Mouse (Mus musculus) forebrain, postnatal 0 days (tissue): ENCODE measurements at regions not wholly inside any gene's neighbourhood (a gene's known extent, or its start where the extent isn't known, plus 50 kb on each side); places are given as distances from the start of the nearest gene placed in this dataset.
A peak's percentile ranks its signal among the peaks of the same experiment; 100 is the strongest.

ENCODE experiments used
- ATAC-seq: fragments of 200-750 bp; cut with Nextera tagmentation; 2 replicates; pipeline ENCODE4 v1.8.0; 2017; ENCODE audit warnings: mild to moderate bottlenecking, moderate library complexity
- DNase-seq: peaks from one replicate; pipeline ENCODE4 v3.0.0-alpha.2; 2015
- H3K27ac ChIP-seq: fragments of 300-500 bp; sonication (generic); 2 replicates; pipeline ENCODE4 v1.5.1; 2014; ENCODE audit warnings: low read depth, mild to moderate bottlenecking, antibody characterized with exemption, low read length, moderate library complexity, mixed read lengths
- H3K27me3 ChIP-seq: fragments of 300-500 bp; sonication (generic); 2 replicates; pipeline ENCODE4 v1.6.1; 2014; ENCODE audit warnings: mild to moderate bottlenecking, low read length, mixed read lengths; ENCODE audit not compliant: insufficient read depth
- H3K36me3 ChIP-seq: fragments of 300-500 bp; sonication (generic); 2 replicates; pipeline ENCODE4 v1.6.1; 2014; ENCODE audit warnings: mild to moderate bottlenecking, moderate library complexity; ENCODE audit not compliant: insufficient read depth
- H3K4me1 ChIP-seq: fragments of 300-500 bp; sonication (generic); 2 replicates; pipeline ENCODE4 v1.6.1; 2014; ENCODE audit warnings: antibody characterized with exemption; ENCODE audit not compliant: insufficient read depth
- H3K4me2 ChIP-seq: fragments of 300-500 bp; sonication (generic); 2 replicates; pipeline ENCODE4 v1.6.1; 2014; ENCODE audit warnings: low read depth, mild to moderate bottlenecking, moderate library complexity
- H3K4me3 ChIP-seq: fragments of 300-500 bp; sonication (generic); 2 replicates; pipeline ENCODE4 v1.5.1; 2014; ENCODE audit warnings: low read depth, low read length, mixed read lengths
- H3K9ac ChIP-seq: fragments of 300-500 bp; sonication (generic); 2 replicates; pipeline ENCODE4 v1.6.1; 2014; ENCODE audit warnings: mild to moderate bottlenecking
- H3K9me3 ChIP-seq: fragments of 300-500 bp; sonication (generic); 2 replicates; pipeline ENCODE4 v1.6.1; 2016; ENCODE audit warnings: low read length
- CTCF ChIP-seq: sonication (generic); IDR thresholded peaks from 2 replicates; pipeline ENCODE4 v1.5.1; 2016; ENCODE audit warnings: antibody characterized with exemption, control low read depth, low read depth
- WGBS: fragments of 180-500 bp; shearing (Covaris S2); extraction: QIAGEN DNeasy Blood & Tissue Kit; methylation state at CpG from one replicate; pipeline ENCODE4 v1.1.7; 2014; 5-methylcytosine and 5-hydroxymethylcytosine counted together

GRCm38 (mm10) chr3:83416536-83416935 is 288.8 kb downstream of the Dchs2 start:
- no peaks in the 10 kb centered on the region for H3K36me3 ChIP-seq
- H3K27ac ChIP-seq, result no peak overlapping the region
- no peaks in the 10 kb centered on the region for H3K4me1 ChIP-seq
- H3K9me3 ChIP-seq, result no peaks in the 10 kb centered on the region
- no peak overlapping the region for H3K9ac ChIP-seq
- no peaks in the 10 kb centered on the region for H3K27me3 ChIP-seq
- peak; percentile 48 for TF ChIP-seq CTCF
- no peak overlapping the region for H3K4me3 ChIP-seq
- no peak overlapping the region for H3K4me2 ChIP-seq
- ATAC-seq, result no peak
- DNase-seq, result no peak

DNA sequence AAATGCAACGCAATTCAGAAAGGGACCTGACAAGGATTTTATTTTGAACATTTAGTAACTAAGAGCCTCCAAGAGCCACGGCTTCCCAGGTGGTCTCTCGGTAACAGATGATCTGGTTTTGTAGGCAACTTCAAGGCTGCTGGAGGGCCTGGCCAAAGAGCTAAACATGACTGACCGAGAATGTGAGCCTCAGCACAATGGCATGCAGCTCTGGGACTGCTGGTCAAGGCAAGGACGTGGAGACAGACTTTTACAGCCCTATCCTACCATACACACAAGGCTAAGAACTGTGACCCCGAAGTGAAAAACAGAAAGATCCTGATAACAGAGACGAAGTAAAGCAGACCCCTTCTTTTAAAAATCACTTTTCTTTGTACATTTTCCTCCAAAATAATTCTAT is 296.5 kb downstream of the Dchs2 start:
- ATAC-seq (no peak), DNase-seq (no peak)
- 68% methylated on average over 7 of the region's 7 CpGs for WGBS
- H3K4me3 ChIP-seq, result no peak overlapping the region
- TF ChIP-seq CTCF, result no peak
- no peaks in the 10 kb centered on the region for H3K9me3 ChIP-seq
- H3K27ac ChIP-seq, result no peak overlapping the region
- no peak overlapping the region for H3K9ac ChIP-seq
- H3K4me1 ChIP-seq, result no peaks in the 10 kb centered on the region
- H3K36me3 ChIP-seq, result no peaks in the 10 kb centered on the region
- H3K4me2 ChIP-seq, result no peak overlapping the region
- no peaks in the 10 kb centered on the region for H3K27me3 ChIP-seq

DNA sequence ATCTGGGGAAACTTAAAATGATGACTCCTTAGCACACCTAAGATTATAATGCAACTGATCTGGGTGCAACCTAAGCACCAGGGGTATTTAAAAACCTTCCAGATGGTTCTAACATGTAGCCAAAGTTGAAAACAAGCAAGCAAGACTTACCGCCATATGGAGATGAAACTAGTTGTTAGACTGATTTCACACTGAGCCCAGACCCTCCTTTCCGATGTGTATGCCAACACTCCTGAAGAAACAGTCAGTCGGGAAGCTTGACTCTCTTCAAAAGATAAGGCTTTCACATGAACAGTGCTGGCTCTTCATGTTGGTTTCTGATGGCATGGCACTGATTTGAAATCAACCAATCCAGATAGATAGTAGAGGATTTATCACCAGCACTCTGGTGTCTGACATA is 301.6 kb downstream of the Dchs2 start:
- Histone ChIP-seq H3K4me3 (no peak overlapping the region), H3K9ac (no peak overlapping the region), H3K27me3 (no peaks in the 10 kb centered on the region), H3K4me1 (no peaks in the 10 kb centered on the region), H3K4me2 (no peak overlapping the region), H3K27ac (no peak overlapping the region), H3K36me3 (no peaks in the 10 kb centered on the region), H3K9me3 (no peaks in the 10 kb centered on the region)
- no peak for TF ChIP-seq CTCF
- WGBS, result 60% methylated on average over 3 of the region's 3 CpGs
- ATAC-seq, result peak; percentile 90
- peak; percentile 50 for DNase-seq

GRCm38 (mm10) chr3:83446154-83446667 is 318.5 kb downstream of the Dchs2 start:
- no peak overlapping the region for H3K4me2 ChIP-seq
- H3K4me3 ChIP-seq, result no peak overlapping the region
- no peak for DNase-seq
- H3K27ac ChIP-seq, result no peak overlapping the region
- H3K27me3 ChIP-seq, result no peaks in the 10 kb centered on the region
- 85% methylated on average over 7 of the region's 7 CpGs for WGBS
- TF ChIP-seq CTCF, result no peak
- H3K9ac ChIP-seq, result no peak overlapping the region
- no peaks in the 10 kb centered on the region for H3K9me3 ChIP-seq
- no peak for ATAC-seq
- no peaks in the 10 kb centered on the region for H3K36me3 ChIP-seq
- H3K4me1 ChIP-seq, result no peaks in the 10 kb centered on the region

DNA sequence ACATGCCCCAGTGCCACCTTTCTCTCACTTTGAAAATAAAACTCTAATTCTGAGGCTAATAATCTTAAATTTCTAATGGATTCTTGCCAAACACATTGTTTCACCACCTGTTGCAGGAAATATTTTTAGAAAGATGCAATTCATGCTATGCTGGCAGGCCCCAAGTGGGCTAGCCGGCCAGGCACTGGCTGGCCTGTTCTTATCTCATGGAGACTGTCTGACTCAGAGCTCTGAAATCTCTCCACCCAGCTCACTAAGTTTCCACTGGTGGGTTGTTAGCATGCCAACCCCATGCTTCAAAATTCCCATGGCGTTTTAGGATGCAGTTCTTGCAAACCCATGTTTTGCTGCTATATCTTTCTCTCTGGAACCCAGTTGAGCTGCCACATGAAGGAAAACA is 315.5 kb upstream of the Sfrp2 start:
- H3K27ac ChIP-seq, result no peak overlapping the region
- H3K4me3 ChIP-seq, result no peak overlapping the region
- ATAC-seq, result no peak
- H3K9ac ChIP-seq, result no peak overlapping the region
- H3K9me3 ChIP-seq, result no peaks in the 10 kb centered on the region
- DNase-seq, result no peak
- TF ChIP-seq CTCF, result no peak
- H3K27me3 ChIP-seq, result no peaks in the 10 kb centered on the region
- WGBS, result 83% methylated on average over 2 of the region's 2 CpGs
- no peaks in the 10 kb centered on the region for H3K36me3 ChIP-seq
- H3K4me1 ChIP-seq, result no peaks in the 10 kb centered on the region
- H3K4me2 ChIP-seq, result no peak overlapping the region

DNA sequence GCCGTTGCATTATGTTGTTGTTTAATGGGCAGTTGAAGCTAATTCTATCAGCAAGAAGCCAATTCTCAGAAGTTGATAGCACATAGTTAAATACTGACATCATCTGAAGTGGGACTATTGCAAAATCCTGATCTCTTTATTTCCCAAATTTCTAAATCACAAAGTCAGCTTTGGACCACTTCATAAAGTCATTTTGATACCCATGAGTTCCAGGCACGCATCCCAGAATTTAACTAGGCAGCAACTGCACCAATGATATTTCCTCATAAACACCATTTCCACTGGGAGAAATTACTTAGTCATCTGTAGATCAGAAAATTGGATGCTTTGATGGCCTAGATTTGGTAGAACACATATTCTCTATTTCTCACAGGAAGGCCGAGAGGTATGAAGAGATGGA is 314.8 kb upstream of the Sfrp2 start:
- no peaks in the 10 kb centered on the region for H3K36me3 ChIP-seq
- no peak overlapping the region for H3K9ac ChIP-seq
- H3K27me3 ChIP-seq, result no peaks in the 10 kb centered on the region
- no peak overlapping the region for H3K4me3 ChIP-seq
- no peak overlapping the region for H3K27ac ChIP-seq
- no peak overlapping the region for H3K4me2 ChIP-seq
- DNase-seq (no peak), ATAC-seq (no peak)
- H3K4me1 ChIP-seq, result no peaks in the 10 kb centered on the region
- no peaks in the 10 kb centered on the region for H3K9me3 ChIP-seq
- no peak for TF ChIP-seq CTCF
- WGBS, result 91% methylated on average over 3 of the region's 3 CpGs

DNA sequence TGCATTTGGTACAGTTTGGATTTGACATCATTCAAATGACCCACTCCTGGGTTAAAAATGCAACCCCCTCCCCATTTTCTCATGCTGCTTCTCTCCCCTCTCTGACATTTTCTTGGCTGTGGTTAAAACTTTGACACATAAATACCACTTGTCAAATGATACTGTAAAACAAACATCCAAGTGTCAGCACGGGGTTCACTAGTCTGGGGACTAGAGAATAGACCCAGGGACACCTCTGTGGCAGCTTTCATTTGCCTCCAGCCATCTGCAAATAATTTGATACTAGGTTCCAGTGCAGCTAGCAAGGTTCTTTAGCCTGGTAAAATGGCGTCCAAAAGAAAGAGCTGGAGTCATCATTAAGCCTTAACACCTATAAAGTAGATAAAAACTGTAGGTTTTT is 312.7 kb upstream of the Sfrp2 start:
- Histone ChIP-seq H3K4me2 (no peak overlapping the region), H3K9ac (no peak overlapping the region), H3K4me3 (no peak overlapping the region), H3K9me3 (no peaks in the 10 kb centered on the region), H3K36me3 (no peaks in the 10 kb centered on the region), H3K27ac (no peak overlapping the region), H3K27me3 (no peaks in the 10 kb centered on the region), H3K4me1 (no peaks in the 10 kb centered on the region)
- ATAC-seq (peak; percentile 32; the same call in 1 of the 2 replicates), DNase-seq (no peak)
- no peak for TF ChIP-seq CTCF
- WGBS, result 31% methylated on average over 2 of the region's 2 CpGs

- Histone ChIP-seq H3K9me3 (no peaks in the 10 kb centered on the region), H3K4me1 (no peaks in the 10 kb centered on the region), H3K4me2 (no peak overlapping the region), H3K27me3 (no peaks in the 10 kb centered on the region), H3K36me3 (no peaks in the 10 kb centered on the region), H3K4me3 (no peak overlapping the region), H3K9ac (no peak overlapping the region), H3K27ac (no peak overlapping the region)
- 69% methylated on average over 1 of the region's 1 CpGs for WGBS
- ATAC-seq (no peak), DNase-seq (no peak)
- TF ChIP-seq CTCF, result no peak
Observed at GRCm38 (mm10) chr3:83458450-83458849, 307.7 kb upstream of the Sfrp2 start.
